Mouse (Mus musculus): ENCODE data around the gene Mark4. TPM values are rescaled to one million over a fixed set of nuclear protein-coding genes. Genes with fewer than 3 reads are reported as not detected.

The Mark4 gene
- polyA plus RNA-seq, 1 experiment from 2014 or later: 16.4 TPM

DNA sequence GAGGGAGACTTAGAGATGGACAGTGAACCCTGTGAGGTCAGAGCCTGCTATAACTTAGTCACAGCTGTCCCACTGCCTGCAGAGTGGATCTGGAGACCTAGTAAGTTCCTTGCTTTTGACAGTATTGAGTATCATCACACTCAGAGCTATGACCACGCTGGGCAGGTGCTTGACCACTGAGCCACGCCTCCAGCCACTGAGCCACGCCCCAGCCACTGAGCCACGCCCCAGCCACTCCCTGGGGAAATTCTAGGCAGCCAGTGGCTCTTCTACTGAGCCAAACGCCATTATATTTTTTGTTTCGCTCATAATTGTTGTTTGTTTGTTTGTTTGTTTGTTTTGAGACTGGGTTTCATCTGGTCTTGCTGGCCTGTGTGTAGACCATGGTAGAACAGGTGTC lies 9.0 kb upstream of the Mark4 start:
- peaks cover 90% of the 10 kb centered on the region for H3K27me3 ChIP-seq
- 38% methylated on average over 6 of the region's 6 CpGs for WGBS
- no peaks in the 10 kb centered on the region for H3K36me3 ChIP-seq
- H3K4me3 ChIP-seq: no peak overlapping the region
- no peak overlapping the region for H3K4me2 ChIP-seq (replicated peaks)
- no peak overlapping the region for H3K27ac ChIP-seq (replicated peaks)
- H3K4me1 ChIP-seq: no peaks in the 10 kb centered on the region
- ATAC-seq (ENCODE audit: low FRiP score, low read depth): no peak
- H3K9ac ChIP-seq (replicated peaks): no peak overlapping the region
- H3K9me3 ChIP-seq: no peaks in the 10 kb centered on the region

DNA sequence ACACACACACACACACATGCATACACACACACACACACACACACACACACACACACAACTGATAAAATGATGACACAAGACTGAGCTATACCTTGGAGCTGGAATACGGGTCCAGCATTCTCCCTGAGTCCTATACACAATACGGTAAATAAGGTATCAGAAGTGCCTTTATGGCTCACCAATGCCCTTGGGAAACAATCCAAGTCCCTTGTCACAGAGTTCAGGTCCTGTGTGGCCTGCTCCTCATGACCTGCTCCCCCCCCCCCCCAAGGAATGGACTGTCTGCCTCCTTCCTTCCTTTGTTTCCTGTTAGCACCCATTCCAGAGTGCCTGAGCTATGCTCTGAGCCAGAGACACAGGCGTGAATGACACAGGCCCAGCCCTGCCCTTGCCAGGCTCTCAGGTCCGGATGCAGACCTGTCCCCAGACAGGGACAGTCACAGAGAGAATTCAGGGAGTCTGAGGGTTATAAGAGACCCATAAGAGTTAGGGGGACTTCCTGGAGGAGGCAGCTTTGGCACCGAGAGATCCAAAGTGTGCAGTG lies 8.1 kb upstream of the Mark4 start:
- ATAC-seq (ENCODE audit: low FRiP score, low read depth): no peak
- WGBS: 63% methylated on average over 5 of the region's 5 CpGs
- Histone ChIP-seq H3K27me3 (peaks cover 84% of the 10 kb centered on the region), H3K4me2 (replicated peaks) (no peak overlapping the region), H3K4me3 (no peak overlapping the region), H3K4me1 (0 out of 2 replicates have a peak, but pooled peaks cover 2% of the 10 kb centered on the region), H3K9ac (replicated peaks) (no peak overlapping the region), H3K36me3 (no peaks in the 10 kb centered on the region), H3K27ac (replicated peaks) (no peak overlapping the region), H3K9me3 (no peaks in the 10 kb centered on the region)

DNA sequence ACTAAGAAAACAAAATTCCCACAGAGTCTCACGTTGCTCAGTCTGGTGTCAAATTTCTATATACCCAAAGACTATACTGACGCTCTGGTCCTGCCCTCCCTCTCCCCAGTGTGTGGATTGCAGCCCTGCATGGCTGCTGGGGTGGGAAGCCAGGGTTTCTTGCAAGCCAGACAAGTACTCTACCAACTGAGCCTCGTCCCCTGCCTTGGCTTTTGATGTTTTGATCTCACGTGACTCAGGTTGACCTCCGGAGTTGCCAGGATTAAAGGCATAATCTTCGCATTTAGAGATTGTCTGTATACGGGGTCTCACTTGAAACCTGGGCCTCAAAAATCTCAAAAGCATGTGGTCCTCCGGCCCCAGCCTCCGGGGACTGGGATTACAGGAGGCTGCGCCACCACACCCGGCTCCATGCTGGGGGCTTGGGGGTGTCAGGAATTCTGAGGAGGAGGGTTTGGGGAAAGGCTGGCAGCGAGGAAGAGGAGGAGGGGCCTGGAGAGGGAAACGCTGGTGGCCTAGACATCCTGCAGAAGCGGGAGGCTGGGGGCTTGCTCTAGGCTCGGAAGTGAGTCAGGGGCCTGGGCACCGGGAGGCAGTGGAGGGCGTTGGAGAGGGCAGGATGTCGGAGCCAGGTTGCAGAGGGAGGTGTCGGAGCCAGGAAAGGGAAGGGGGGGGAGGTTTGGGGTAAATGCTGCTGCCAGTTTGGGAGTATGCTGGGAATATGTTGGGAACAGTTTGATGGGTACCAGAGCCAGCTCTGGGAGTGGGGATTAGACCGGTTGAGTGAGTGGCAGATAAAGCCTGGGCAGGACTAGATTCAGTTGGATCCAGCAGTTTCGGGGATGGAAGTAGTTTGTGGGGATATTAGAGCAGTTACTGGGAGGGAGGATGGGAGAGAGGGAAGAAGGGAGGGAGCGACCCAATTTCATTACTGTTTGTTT lies 6.0 kb upstream of the Mark4 start:
- Histone ChIP-seq H3K9me3 (no peaks in the 10 kb centered on the region), H3K27ac (replicated peaks) (no peak overlapping the region), H3K36me3 (no peaks in the 10 kb centered on the region), H3K4me3 (no peak overlapping the region), H3K4me1 (peaks cover 4% of the 10 kb centered on the region), H3K27me3 (peaks cover 67% of the 10 kb centered on the region), H3K9ac (replicated peaks) (no peak overlapping the region), H3K4me2 (replicated peaks) (peak overlapping the region; percentile 8; the same call in 1 of the 2 replicates)
- 7% methylated on average over 22 of the region's 22 CpGs for WGBS
- ATAC-seq (ENCODE audit: low FRiP score, low read depth): no peak

DNA sequence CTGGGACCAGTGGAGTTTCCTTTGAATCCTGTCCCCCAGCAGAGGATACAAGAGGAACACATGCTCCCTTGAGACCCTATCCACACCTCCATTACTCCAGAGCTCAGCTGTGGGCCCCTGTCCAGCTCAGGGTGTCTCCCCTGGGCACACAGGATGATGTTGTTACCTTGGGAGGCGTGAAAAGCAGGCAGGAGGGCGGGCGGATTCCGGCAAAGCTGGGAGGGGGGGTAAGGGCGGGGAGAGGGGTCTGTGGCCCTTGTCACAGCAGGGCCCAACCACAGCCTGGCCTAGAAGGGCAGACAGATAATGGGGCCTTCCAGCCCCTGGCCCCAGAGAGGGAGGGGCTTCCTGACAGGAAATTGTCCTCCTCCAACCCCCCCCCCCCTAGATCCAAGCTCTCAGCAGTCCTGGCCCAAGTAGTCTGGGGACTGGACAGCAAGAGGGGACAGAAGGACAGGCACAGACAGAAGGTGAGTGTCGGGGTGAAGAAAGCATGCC lies 4.3 kb upstream of the Mark4 start, which contains the start of gene Exoc3l2:
Exoc3l2 (plus strand) TSS at position 448 of the 498 bp plus-strand sequence.
- Histone ChIP-seq H3K27ac (replicated peaks) (no peak within 1 kb of the TSS), H3K4me3 (no peak within 1 kb of the TSS), H3K9ac (replicated peaks) (no peak within 1 kb of the TSS; the same call in 1 of the 2 replicates), H3K4me1 (peaks cover 11% of the 10 kb centered on the region), H3K4me2 (replicated peaks) (no peak within 1 kb of the TSS), H3K27me3 (peaks cover 51% of the 10 kb centered on the region), H3K9me3 (no peaks in the 10 kb centered on the region), H3K36me3 (no peaks in the 10 kb centered on the region)
- 17% methylated on average over 6 of the region's 6 CpGs for WGBS
- no peak for ATAC-seq (ENCODE audit: low FRiP score, low read depth)

DNA sequence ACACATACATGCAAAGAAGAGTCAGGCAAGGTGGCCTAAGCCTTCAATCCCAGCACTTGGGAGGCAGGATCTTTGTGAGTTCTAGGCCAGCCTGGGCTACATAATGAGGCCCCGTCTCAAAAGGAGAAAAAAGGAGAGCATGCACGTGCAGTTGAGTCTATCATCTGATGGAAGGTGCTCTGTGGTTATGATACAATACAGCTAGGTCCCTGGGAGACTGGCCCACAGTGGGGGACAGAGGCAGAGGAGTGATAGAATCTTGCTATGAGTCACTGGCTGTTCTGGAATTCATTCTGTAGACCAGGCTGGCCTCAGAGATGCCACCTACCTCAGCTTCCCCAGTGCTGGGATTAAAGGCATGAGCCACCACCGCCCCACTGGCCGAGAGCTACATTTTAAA lies 3.8 kb upstream of the Mark4 start:
- Histone ChIP-seq H3K27me3 (peaks cover 46% of the 10 kb centered on the region), H3K4me2 (replicated peaks) (no peak overlapping the region), H3K27ac (replicated peaks) (no peak overlapping the region), H3K9me3 (no peaks in the 10 kb centered on the region), H3K4me3 (no peak overlapping the region), H3K4me1 (peaks cover 15% of the 10 kb centered on the region), H3K36me3 (no peaks in the 10 kb centered on the region), H3K9ac (replicated peaks) (no peak overlapping the region; the same call in 1 of the 2 replicates)
- 55% methylated on average over 4 of the region's 4 CpGs for WGBS
- no peak for ATAC-seq (ENCODE audit: low FRiP score, low read depth)

DNA sequence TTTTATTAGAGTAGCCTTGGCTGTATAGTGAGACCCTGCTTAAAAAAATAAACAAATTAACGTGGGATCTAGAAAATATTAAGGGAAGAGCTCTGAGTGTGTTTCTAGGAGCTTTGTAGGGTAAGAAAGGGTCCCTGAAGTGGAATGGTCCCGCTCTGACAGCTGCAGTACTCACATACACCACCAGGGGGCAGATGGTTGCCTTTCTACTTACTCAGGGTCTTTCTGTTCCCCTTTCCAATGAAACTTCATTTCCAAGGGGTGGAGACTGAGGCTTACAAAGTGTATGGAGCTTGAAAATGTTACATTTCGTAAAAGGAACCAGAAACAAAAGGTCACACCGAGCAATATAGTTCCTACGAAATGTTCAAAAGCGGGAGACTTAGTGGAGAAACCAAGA lies 2.9 kb upstream of the Mark4 start:
- no peak overlapping the region for H3K9ac ChIP-seq (replicated peaks)
- whole genome bisulfite sequencing: 20% methylated on average over 6 of the region's 6 CpGs
- no peak overlapping the region for H3K27ac ChIP-seq (replicated peaks)
- H3K4me3 ChIP-seq: no peak overlapping the region
- H3K4me2 ChIP-seq (replicated peaks): no peak overlapping the region
- H3K9me3 ChIP-seq: no peaks in the 10 kb centered on the region
- H3K36me3 ChIP-seq: no peaks in the 10 kb centered on the region
- H3K27me3 ChIP-seq: peaks cover 37% of the 10 kb centered on the region
- peaks cover 25% of the 10 kb centered on the region for H3K4me1 ChIP-seq
- ATAC-seq (ENCODE audit: low FRiP score, low read depth): no peak

DNA sequence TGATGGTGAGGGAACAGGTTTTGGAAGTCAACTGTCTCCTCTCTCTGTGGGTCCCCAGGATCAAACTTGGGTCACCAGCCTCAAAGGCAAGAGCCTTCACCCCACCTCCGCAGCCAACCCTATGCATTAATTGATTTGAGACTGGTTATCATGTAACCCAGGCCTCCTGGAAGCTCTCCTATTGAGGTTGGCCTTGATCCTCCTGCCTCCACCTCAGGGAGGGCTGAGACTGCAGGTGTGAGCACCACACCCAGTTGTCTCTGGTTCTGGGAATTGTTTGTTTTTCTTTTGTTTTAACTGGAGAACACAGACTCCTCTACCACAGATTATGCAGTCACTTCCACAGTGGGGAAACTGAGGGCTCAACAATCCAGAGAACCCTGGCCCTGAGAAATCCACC lies 1.9 kb upstream of the Mark4 start:
- Histone ChIP-seq H3K9ac (replicated peaks) (no peak overlapping the region), H3K36me3 (peaks cover 4% of the 10 kb centered on the region; the same call in 1 of the 2 replicates), H3K4me2 (replicated peaks) (no peak overlapping the region), H3K27ac (replicated peaks) (no peak overlapping the region), H3K9me3 (no peaks in the 10 kb centered on the region), H3K4me3 (no peak overlapping the region), H3K27me3 (peaks cover 27% of the 10 kb centered on the region), H3K4me1 (peaks cover 31% of the 10 kb centered on the region)
- ATAC-seq (ENCODE audit: low FRiP score, low read depth): no peak
- 80% methylated on average over 1 of the region's 1 CpGs for WGBS

DNA sequence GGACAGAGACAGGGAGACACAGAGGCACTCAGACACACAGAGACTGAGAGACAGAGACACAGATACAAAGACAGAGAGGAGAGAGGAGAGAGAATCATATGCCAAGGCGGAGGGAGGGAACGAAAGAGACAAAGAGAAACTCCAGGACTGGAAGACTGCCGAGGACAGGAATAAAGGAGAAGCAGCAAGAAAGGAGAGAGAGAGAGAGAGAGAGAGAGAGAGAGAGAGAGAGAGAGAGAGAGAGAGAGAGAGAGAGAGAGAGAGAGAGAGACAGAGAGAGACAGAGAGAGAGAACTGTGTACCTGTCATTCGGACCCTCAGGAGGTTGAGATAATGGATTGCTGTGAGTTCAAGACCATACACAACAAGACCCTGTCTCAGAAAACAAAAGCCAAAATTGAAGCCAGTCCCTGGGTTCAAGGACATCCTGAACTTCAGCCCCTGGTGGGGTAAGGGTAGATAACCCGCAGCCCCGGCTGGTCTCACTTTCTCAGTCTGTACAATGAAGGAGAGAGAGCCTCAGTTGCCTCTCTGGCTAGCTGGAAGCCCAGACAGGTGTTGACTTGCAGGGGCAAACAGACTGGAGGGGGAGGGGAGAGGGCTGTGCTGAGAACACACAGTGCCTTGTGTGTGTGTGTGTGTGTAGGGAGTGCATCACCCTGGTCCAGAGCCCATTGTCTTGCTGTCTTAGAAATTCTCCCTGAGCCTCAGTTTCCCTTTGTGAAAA lies 686 bp upstream of the Mark4 start:
- Histone ChIP-seq H3K36me3 (peaks cover 9% of the 10 kb centered on the region; the same call in 1 of the 2 replicates), H3K4me1 (peaks cover 31% of the 10 kb centered on the region), H3K4me3 (peak overlapping the region; percentile 98), H3K27me3 (peaks cover 17% of the 10 kb centered on the region), H3K9ac (replicated peaks) (peak overlapping the region; percentile 84), H3K4me2 (replicated peaks) (peak overlapping the region; percentile 95), H3K27ac (replicated peaks) (peak overlapping the region; percentile 83), H3K9me3 (no peaks in the 10 kb centered on the region)
- WGBS: 16% methylated on average over 6 of the region's 6 CpGs
- ATAC-seq (ENCODE audit: low FRiP score, low read depth): no peak

DNA sequence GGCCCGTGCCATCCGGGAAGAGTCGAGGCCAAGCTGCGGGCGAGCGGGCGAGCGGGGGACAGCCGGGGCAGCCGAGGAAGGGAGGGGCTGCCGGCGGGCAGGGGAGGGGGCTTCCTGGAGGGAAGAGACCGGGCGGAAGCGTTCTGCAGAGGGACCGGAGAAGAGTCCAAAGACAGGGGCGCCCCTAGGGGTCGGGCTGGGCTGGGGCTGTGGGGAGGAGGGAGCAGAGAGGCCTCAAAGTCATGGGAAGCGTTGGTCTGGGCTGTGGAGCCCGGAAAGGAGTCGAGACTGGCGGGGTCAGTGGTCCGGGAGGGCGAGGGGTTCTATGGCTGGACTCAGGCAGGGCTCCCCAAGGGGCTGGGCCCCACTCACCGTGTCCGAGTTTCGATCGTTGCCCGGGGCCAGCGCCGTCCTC lies 542 bp downstream of the Mark4 start:
- 0% methylated on average over 28 of the region's 31 CpGs for WGBS

DNA sequence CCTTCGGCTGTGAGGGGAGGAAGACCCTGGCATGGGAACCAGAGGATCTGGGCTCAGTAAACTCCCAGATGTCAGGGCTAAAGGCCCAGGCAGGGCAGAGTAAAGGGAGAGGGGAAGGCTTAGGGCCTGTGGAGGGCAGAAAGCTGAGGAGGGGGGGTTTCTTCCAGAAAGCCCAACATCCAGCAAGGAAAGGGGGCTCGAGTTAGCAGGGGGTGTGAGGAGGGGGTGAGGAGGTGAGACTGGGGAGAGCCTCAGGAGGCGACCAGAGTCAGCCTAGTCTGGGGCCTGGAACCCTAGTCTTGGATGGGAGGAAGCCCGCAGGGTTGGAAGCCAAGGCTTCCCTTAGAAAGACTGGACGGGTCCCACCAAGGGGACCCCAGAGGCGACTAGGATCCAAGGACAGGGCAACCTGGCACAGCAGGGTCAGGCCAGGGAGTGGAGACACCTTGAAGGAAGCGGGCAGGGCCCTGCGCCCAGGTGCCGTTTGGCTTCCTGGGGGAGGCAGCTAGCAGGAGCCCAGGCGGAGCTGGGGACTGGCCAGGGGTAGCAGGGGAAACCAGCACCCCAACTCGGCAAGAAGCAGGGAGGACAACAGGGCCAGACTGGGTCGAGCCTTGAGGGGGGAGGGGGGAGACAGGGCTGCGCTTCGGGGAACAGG lies 1.1 kb downstream of the Mark4 start:
- peaks cover 11% of the 10 kb centered on the region; the same call in 1 of the 2 replicates for H3K36me3 ChIP-seq
- H3K9me3 ChIP-seq: no peaks in the 10 kb centered on the region
- peak overlapping the region; percentile 83 for H3K27ac ChIP-seq (replicated peaks)
- H3K9ac ChIP-seq (replicated peaks): peak overlapping the region; percentile 84
- peaks cover 31% of the 10 kb centered on the region for H3K4me1 ChIP-seq
- peak overlapping the region; percentile 95 for H3K4me2 ChIP-seq (replicated peaks)
- peaks cover 3% of the 10 kb centered on the region for H3K27me3 ChIP-seq
- H3K4me3 ChIP-seq: peak overlapping the region; percentile 98
- WGBS: 10% methylated on average over 14 of the region's 14 CpGs
- peak; percentile 24; the same call in 1 of the 2 replicates for ATAC-seq (ENCODE audit: low FRiP score, low read depth)

More for the DNA sequence above, 542 bp downstream of the Mark4 start:
- H3K4me1 ChIP-seq: peaks cover 31% of the 10 kb centered on the region
- no peaks in the 10 kb centered on the region for H3K9me3 ChIP-seq
- peak overlapping the region; percentile 84 for H3K9ac ChIP-seq (replicated peaks)
- H3K4me2 ChIP-seq (replicated peaks): peak overlapping the region; percentile 95
- H3K27me3 ChIP-seq: peaks cover 8% of the 10 kb centered on the region
- peaks cover 9% of the 10 kb centered on the region; the same call in 1 of the 2 replicates for H3K36me3 ChIP-seq
- H3K27ac ChIP-seq (replicated peaks): peak overlapping the region; percentile 83
- H3K4me3 ChIP-seq: peak overlapping the region; percentile 98
- peak; percentile 78 for ATAC-seq (ENCODE audit: low FRiP score, low read depth)

DNA sequence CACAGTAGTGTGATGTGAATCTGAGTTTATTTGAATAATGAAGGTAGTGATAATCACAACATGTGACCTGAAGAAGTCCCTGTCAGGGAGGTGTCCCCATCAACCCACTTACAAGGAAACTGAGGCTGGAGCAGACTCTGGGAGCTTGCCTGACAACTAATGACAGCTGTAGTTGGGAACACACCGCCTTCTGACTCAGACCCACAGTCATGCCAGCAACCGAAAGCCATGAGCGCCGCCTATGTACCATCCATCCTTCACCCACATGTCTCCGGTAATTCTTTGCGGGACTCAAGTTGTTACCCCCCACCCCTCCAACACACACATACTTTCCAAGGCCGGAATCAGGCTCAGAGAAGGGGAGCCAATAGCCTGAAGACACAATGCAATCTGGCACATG lies 2.0 kb downstream of the Mark4 start:
- Histone ChIP-seq H3K9me3 (no peaks in the 10 kb centered on the region; the same call in 1 of the 2 replicates), H3K36me3 (peaks cover 20% of the 10 kb centered on the region), H3K27ac (replicated peaks) (no peak overlapping the region), H3K4me1 (peaks cover 29% of the 10 kb centered on the region), H3K4me3 (no peak overlapping the region; the same call in 1 of the 2 replicates), H3K4me2 (replicated peaks) (peak overlapping the region; percentile 95), H3K27me3 (no peaks in the 10 kb centered on the region; the same call in 1 of the 2 replicates), H3K9ac (replicated peaks) (peak overlapping the region; percentile 84; the same call in 1 of the 2 replicates)
- 97% methylated on average over 7 of the region's 7 CpGs for WGBS
- ATAC-seq (ENCODE audit: low FRiP score, low read depth): no peak
